Mouse (Mus musculus) C2C12 (cell line): ENCODE results near the gene Calcoco2. TPM values are rescaled to one million over a fixed set of nuclear protein-coding genes. Genes with fewer than 3 reads are reported as not detected.
A peak's percentile ranks its signal among the peaks of the same experiment; 100 is the strongest.

ENCODE experiments used
- H3K27me3 ChIP-seq: one replicate; pipeline ENCODE4 v1.6.1; 2011; ENCODE audit not compliant: control insufficient read depth, insufficient read depth, insufficient read length
- H3K36me3 ChIP-seq: one replicate; pipeline ENCODE4 v1.6.1; 2011; ENCODE audit not compliant: control insufficient read depth, insufficient read depth
- H3K4me3 ChIP-seq: one replicate; pipeline ENCODE4 v1.5.1; 2011; ENCODE audit warnings: mild to moderate bottlenecking, control low read depth; ENCODE audit not compliant: poor library complexity, insufficient read depth, severe bottlenecking
- H3K79me2 ChIP-seq: one replicate; pipeline ENCODE4 v1.6.1; 2011; ENCODE audit not compliant: control insufficient read depth, insufficient read depth
- H3K79me3 ChIP-seq: one replicate; pipeline ENCODE4 v1.6.1; 2011; ENCODE audit warnings: low read depth, control low read depth
- H3ac ChIP-seq: one replicate; pipeline ENCODE3; 2011; ENCODE audit warnings: low read depth; ENCODE audit not compliant: control insufficient read depth, insufficient read length
- CEBPB ChIP-seq: IDR thresholded peaks from one replicate; pipeline ENCODE4 v1.6.1; 2011; ENCODE audit warnings: low read depth, mild to moderate bottlenecking, control low read depth, moderate library complexity
- CTCF ChIP-seq: IDR thresholded peaks from one replicate; pipeline ENCODE4 v1.5.1; 2011; ENCODE audit not compliant: control insufficient read depth, insufficient read depth, insufficient read length
- FOSL1 ChIP-seq: IDR thresholded peaks from one replicate; pipeline ENCODE4 v1.8.0; 2011; ENCODE audit warnings: mild to moderate bottlenecking, low read length; ENCODE audit not compliant: poor library complexity, insufficient read depth, severe bottlenecking
- MAX ChIP-seq: IDR thresholded peaks from one replicate; pipeline ENCODE4 v1.6.1; 2011; ENCODE audit warnings: mild to moderate bottlenecking, control low read depth
- MYOD1 ChIP-seq: IDR thresholded peaks from one replicate; pipeline ENCODE4 v1.6.1; 2011; ENCODE audit warnings: low read depth; ENCODE audit not compliant: control insufficient read depth, insufficient read length
- MYOG ChIP-seq: IDR thresholded peaks from one replicate; pipeline ENCODE4 v1.6.1; 2011; ENCODE audit not compliant: control insufficient read depth, insufficient read length; ENCODE audit errors: extremely low read depth
- USF1 ChIP-seq: IDR thresholded peaks from one replicate; pipeline ENCODE4 v1.6.1; 2011; ENCODE audit warnings: low read depth, mild to moderate bottlenecking, control low read depth, moderate library complexity
- polyA plus RNA-seq: library from polyadenylated mRNA; unstranded; fragments of >200 nt; fragmentation: generic; extraction: Trizol; gene quantifications from one replicate; pipeline ENCODE4 v1.2.1, GENCODE M21; 2012; ENCODE audit warnings: missing spikeins

Calcoco2 gene
- polyA plus RNA-seq, 1 experiment: 0.02 TPM

DNA sequence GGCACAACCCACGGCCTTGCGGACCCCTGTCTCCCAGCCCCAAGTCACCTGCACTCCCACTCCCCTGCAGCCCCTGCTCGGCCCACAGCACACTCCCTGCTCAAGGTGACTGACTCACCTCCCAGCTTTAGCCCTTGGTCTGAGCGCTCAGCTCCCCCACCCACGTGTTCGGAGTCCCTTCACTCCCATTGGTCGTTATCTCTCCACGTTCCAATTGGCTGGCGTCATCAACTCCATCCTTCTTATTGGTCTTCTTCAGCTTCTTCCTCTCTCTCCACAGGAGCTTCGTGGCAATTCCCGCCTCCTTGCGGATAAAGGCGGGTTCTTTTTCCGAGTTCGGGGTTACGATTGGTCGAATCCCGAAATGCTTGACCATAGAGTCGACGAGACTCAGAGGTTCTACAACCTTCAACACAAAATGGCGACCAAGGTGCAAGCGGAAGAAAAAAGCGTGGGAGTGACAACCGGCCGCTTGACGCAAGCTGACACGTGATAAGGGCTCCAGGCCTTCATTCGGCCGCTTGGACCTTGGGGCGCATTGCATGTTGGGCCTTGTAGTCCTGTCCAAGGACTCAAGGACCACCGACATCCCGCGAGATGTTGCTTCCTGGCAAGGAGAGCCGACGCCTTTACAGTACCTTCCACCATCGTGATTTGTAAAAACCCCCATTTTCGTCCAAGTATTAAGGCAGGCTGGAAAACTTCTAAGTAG, 36.1 kb downstream of the Calcoco2 start, which contains the start of gene Atp5g1:
Atp5g1 (minus strand) TSS at position 162 of the 712 bp plus-strand sequence.
- Histone ChIP-seq H3K79me3 (peaks cover 16% of the 10 kb centered on the region), H3K4me3 (peak within 1 kb of the TSS; percentile 87), H3K27me3 (no peaks in the 10 kb centered on the region), H3ac (peak within 1 kb of the TSS; percentile 90), H3K79me2 (peaks cover 31% of the 10 kb centered on the region), H3K36me3 (peaks cover 18% of the 10 kb centered on the region)
- TF ChIP-seq MAX (peak; percentile 92), MYOD1 (no peak), FOSL1 (peak; percentile 10), USF1 (peak; percentile 89), MYOG (no peak), CEBPB (no peak), CTCF (no peak)

DNA sequence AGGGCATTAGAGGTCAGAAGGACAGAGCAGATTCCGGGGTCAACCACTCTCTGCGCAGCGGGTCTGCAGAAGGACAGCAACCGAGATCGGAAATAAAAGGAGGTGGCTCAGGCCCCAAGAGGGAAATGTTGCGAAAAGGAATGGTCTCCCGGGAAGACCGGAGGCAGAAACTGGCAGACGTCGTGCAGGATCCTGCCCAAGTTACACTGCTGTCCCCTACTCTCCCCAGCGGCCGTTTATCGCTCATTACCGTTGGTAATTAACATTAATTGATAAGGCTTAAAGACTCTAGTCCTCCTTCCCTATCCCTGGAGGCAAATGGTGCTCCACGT, 36.6 kb downstream of the Calcoco2 start:
- peak overlapping the region; percentile 87 for H3K4me3 ChIP-seq
- peak overlapping the region; percentile 90 for H3ac ChIP-seq
- TF ChIP-seq FOSL1 (no peak), MYOD1 (no peak), CTCF (no peak), MAX (no peak), CEBPB (no peak), MYOG (no peak), USF1 (no peak)
- H3K36me3 ChIP-seq: peaks cover 23% of the 10 kb centered on the region
- H3K79me3 ChIP-seq: peaks cover 16% of the 10 kb centered on the region
- peaks cover 31% of the 10 kb centered on the region for H3K79me2 ChIP-seq
- H3K27me3 ChIP-seq: no peaks in the 10 kb centered on the region

DNA sequence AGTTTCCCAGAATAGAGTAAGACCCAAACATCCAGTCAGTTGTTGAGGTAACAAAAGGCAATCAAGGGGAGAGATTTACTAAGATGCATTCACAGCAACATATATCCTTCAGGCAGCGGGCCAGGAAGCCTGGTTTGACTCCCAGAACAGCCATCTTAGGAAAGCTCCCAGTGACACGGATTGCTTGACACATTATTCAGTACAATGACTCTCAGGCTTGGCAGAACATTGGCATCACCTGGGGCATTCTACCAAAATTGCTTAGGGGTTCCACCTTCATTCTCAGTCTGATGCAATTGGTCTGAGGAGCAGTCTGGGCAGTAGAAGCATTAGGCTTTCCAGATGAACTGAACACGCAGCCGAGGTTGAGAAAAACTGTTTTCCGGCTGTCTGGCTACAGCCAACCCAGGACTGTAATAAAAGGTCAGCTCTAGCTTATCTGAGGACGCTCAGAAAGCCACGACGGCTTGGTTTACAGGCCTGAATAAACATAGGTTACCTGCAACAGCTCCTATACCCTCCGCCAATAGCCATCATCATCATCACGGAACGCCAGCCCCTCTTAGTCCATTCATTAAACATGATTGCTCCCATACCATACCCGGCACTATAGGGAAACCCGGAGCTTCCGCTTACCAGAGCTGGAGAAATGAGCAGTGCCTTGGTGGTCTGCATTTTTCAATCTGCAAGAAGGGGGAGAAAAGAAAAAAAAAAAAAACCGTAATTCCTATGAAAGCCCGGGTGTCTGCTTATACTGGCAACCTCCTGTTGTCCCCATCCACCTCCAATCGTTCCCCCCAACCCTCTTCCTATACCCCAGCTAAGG, 37.2 kb downstream of the Calcoco2 start:
- TF ChIP-seq USF1 (no peak), FOSL1 (no peak), MYOG (no peak), CTCF (no peak), CEBPB (no peak), MYOD1 (no peak), MAX (no peak)
- Histone ChIP-seq H3K36me3 (peaks cover 29% of the 10 kb centered on the region), H3K4me3 (peak overlapping the region; percentile 87), H3K79me3 (peaks cover 16% of the 10 kb centered on the region), H3ac (peak overlapping the region; percentile 90), H3K27me3 (no peaks in the 10 kb centered on the region), H3K79me2 (peaks cover 31% of the 10 kb centered on the region)

DNA sequence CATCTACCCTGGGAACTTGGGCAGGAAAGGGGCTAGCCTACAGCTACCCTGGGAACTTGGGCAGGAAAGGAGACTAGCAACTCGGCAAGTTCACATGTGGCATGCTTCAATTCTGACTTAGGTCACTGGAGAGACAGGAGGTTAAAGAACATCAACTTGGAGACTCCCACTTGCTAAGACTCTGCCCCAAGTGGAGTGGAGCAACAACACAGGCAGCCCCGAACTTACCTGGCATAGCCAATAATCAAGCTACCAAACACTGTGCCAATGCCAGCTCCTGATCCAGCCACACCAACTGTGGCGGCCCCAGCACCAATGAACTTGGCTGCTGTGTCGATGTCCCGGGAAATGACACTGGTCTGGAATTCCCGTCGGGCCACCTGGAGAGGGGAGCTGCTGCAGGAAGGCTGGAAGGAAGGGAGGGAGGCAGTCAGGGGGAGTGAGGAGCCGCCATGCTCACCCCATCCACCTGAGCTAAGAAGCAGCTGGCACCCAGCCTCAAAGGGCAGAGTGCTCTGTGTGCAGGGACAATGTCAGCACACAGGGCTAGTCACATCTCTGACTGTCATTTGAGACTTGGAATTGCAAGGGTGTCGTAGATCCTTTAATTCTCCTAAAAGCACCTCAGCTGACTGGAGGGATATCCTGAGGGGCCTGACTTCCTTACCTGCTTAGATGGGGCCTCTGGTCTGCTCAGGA, 38.3 kb downstream of the Calcoco2 start:
- peak overlapping the region; percentile 87 for H3K4me3 ChIP-seq
- peaks cover 31% of the 10 kb centered on the region for H3K79me2 ChIP-seq
- peaks cover 16% of the 10 kb centered on the region for H3K79me3 ChIP-seq
- H3K27me3 ChIP-seq: no peaks in the 10 kb centered on the region
- peaks cover 30% of the 10 kb centered on the region for H3K36me3 ChIP-seq
- H3ac ChIP-seq: peak overlapping the region; percentile 74
- no peak for TF ChIP-seq CTCF
- TF ChIP-seq MYOD1: no peak
- no peak for TF ChIP-seq CEBPB
- no peak for TF ChIP-seq MYOG
- no peak for TF ChIP-seq FOSL1
- TF ChIP-seq MAX: no peak
- no peak for TF ChIP-seq USF1

DNA sequence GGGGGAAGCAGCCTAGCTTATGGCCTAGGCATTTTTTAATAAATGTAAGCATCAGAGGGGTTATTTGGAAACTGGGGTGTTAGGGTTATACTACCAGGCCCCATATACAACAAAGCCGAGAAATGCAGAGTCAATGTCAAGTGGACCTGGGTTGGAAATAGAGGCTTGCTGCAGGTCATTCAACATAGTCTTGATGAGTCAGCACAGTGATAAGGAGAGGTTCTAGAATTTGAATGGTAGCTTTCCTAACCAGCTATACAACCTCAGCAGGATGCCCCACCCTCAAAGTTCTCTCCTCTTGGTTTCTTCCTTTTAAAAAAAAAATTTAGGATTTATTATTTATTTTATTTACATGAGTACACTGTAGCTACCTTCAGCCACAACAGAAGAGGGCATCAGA, 40.8 kb downstream of the Calcoco2 start:
- peaks cover 30% of the 10 kb centered on the region for H3K36me3 ChIP-seq
- H3K4me3 ChIP-seq: no peak overlapping the region
- TF ChIP-seq USF1: no peak
- no peaks in the 10 kb centered on the region for H3K27me3 ChIP-seq
- H3K79me2 ChIP-seq: peaks cover 31% of the 10 kb centered on the region
- peaks cover 16% of the 10 kb centered on the region for H3K79me3 ChIP-seq
- no peak overlapping the region for H3ac ChIP-seq
